Mouse (Mus musculus): ENCODE data around the gene Peak1. TPM values are rescaled to one million over a fixed set of nuclear protein-coding genes. Genes with fewer than 3 reads are reported as not detected.

Peak1 gene
- polyA plus RNA-seq, 1 experiment from 2014 or later: 27.3 TPM

DNA sequence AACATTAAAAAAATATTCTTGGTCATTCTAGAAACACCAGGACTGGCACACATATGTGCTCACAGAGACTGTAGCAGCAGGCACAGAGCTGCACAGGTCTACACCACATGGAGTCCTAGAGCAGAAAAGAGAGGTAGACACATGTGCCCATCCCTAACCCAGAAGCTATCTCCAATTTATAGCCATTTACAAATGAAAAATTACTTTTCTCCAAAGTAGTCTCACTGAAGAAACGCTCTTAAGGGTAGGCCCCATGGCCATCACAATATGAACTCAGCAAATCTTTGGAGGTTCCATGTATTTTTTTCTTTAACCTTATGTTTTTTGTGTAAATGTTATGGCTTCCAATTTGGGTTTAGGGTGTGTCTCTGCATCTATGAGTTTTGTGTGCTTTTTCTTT lies 2.4 kb upstream of the Peak1 start:
- Histone ChIP-seq H3K36me3 (ENCODE audit: control insufficient read depth, insufficient read depth, low read length) (no peaks in the 10 kb centered on the region), H3K9me3 (ENCODE audit: control insufficient read depth, low read depth, low read length) (no peaks in the 10 kb centered on the region), H3K4me1 (ENCODE audit: control insufficient read depth, insufficient read depth, low read length) (peaks cover 16% of the 10 kb centered on the region), H3K4me2 (replicated peaks; ENCODE audit: low read depth, low read length) (peak overlapping the region; percentile 59; the same call in 1 of the 2 replicates), H3K9ac (replicated peaks; ENCODE audit: low read depth, low read length) (no peak overlapping the region), H3K27me3 (ENCODE audit: control insufficient read depth, insufficient read depth, low read length) (no peaks in the 10 kb centered on the region), H3K27ac (ENCODE audit: low read length) (no peak overlapping the region), H3K4me3 (ENCODE audit: low read depth, low read length) (no peak overlapping the region)
- no peak for ATAC-seq (ENCODE audit: insufficient number of reproducible peaks, insufficient read depth, low FRiP score, low read depth)
- WGBS: 83% methylated on average over 1 of the region's 1 CpGs

DNA sequence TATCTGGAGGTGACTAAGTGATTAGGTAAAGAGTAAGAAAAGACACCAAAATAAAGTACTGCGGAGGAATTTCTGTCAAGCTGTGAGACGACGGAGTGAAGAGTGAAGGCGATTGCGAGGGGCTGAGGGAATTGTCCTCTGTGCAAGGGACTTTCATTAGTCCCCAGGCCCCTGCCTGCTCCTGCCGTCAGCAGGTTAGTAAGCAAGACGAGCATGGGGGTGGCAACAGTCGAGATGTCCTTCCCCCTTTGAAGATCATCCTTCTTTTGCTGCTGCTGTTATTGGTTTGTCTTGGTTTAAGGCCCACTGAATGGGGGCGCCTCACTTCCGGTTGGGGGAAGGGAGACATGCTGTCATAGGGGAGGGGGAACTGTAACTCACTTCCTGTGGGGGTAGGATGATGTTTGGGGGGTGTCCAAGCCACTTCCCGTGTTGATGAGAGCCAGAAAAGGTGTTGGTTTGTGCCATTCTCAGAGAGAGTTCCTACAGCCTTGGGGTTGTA lies 922 bp upstream of the Peak1 start:
- no peaks in the 10 kb centered on the region for H3K36me3 ChIP-seq (ENCODE audit: control insufficient read depth, insufficient read depth, low read length)
- H3K9ac ChIP-seq (replicated peaks; ENCODE audit: low read depth, low read length): peak overlapping the region; percentile 45
- peaks cover 19% of the 10 kb centered on the region for H3K4me1 ChIP-seq (ENCODE audit: control insufficient read depth, insufficient read depth, low read length)
- peak overlapping the region; percentile 94 for H3K27ac ChIP-seq (ENCODE audit: low read length)
- H3K9me3 ChIP-seq (ENCODE audit: control insufficient read depth, low read depth, low read length): no peaks in the 10 kb centered on the region
- 0% methylated on average over 11 of the region's 11 CpGs for WGBS
- H3K4me2 ChIP-seq (replicated peaks; ENCODE audit: low read depth, low read length): peak overlapping the region; percentile 59
- H3K4me3 ChIP-seq (ENCODE audit: low read depth, low read length): peak overlapping the region; percentile 88
- no peaks in the 10 kb centered on the region for H3K27me3 ChIP-seq (ENCODE audit: control insufficient read depth, insufficient read depth, low read length)
- ATAC-seq (ENCODE audit: insufficient number of reproducible peaks, insufficient read depth, low FRiP score, low read depth): peak; percentile 33; the same call in 1 of the 2 replicates

DNA sequence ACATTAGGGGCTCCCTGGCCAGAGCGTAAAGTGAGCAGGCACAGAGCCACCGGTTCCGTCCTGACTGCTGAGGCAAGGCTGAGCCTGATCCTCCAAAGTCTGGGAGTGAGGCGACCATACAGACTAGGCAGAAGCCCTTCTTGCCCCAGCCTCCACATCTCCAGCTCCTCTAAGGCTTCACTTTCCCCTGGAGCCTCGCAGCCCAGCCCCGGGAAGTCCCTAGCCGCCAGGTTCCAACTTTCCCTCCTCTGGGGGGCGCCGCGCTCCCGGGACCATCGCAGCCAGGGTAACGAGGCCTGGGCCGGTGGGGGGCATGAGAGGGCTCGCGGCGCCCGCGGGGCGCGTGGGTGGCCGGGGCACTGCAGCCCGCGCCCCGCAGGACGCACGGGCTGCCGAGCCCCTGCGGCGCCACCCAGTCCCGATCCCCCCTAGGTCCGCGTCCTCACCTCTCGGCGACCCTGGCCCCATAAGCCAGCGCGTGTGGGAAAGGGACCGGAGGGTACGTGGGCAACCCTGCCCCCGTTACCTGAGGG lies 386 bp downstream of the Peak1 start:
- H3K36me3 ChIP-seq (ENCODE audit: control insufficient read depth, insufficient read depth, low read length): no peaks in the 10 kb centered on the region
- no peaks in the 10 kb centered on the region for H3K27me3 ChIP-seq (ENCODE audit: control insufficient read depth, insufficient read depth, low read length)
- no peaks in the 10 kb centered on the region for H3K9me3 ChIP-seq (ENCODE audit: control insufficient read depth, low read depth, low read length)
- H3K27ac ChIP-seq (ENCODE audit: low read length): peak overlapping the region; percentile 93
- peak overlapping the region; percentile 81 for H3K9ac ChIP-seq (replicated peaks; ENCODE audit: low read depth, low read length)
- peaks cover 17% of the 10 kb centered on the region for H3K4me1 ChIP-seq (ENCODE audit: control insufficient read depth, insufficient read depth, low read length)
- peak overlapping the region; percentile 69 for H3K4me2 ChIP-seq (replicated peaks; ENCODE audit: low read depth, low read length)
- ATAC-seq (ENCODE audit: insufficient number of reproducible peaks, insufficient read depth, low FRiP score, low read depth): no peak
- H3K4me3 ChIP-seq (ENCODE audit: low read depth, low read length): peak overlapping the region; percentile 88
- under 1% methylated on average over 39 of the region's 40 CpGs for whole genome bisulfite sequencing

DNA sequence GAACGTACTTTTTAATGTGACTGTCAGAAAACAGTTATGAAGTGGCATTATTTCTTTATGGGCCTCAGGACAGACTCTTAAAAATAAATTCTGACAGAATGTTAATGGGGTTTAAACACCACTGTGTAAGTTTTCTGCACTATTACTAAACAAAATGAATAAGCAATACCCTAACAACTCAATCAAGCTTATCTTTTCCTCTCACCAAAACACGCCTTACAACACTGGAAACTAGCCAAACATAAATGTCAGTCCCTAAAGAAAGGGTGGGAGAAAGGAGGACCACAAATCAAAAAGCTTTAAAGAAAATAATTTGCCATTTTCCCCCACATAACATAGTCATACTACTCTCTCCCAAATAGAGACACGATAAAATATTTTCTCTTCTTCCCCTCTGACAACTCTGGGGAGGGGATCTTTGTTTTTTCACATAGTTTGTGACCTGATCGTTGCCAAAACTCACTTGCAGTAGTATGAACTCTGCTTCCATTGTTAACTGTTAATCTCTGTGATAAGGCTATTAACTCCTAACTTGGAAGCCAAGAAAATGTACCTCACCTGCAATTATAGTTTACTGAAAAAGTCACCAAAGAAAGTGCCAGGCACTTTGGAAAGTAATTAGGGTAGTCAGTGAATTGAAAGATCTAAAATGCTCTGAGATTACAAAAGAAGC lies 1.8 kb downstream of the Peak1 start:
- Histone ChIP-seq H3K4me3 (ENCODE audit: low read depth, low read length) (peak overlapping the region; percentile 88), H3K4me1 (ENCODE audit: control insufficient read depth, insufficient read depth, low read length) (peaks cover 12% of the 10 kb centered on the region), H3K36me3 (ENCODE audit: control insufficient read depth, insufficient read depth, low read length) (no peaks in the 10 kb centered on the region), H3K9me3 (ENCODE audit: control insufficient read depth, low read depth, low read length) (no peaks in the 10 kb centered on the region), H3K27ac (ENCODE audit: low read length) (no peak overlapping the region), H3K27me3 (ENCODE audit: control insufficient read depth, insufficient read depth, low read length) (no peaks in the 10 kb centered on the region), H3K4me2 (replicated peaks; ENCODE audit: low read depth, low read length) (peak overlapping the region; percentile 69), H3K9ac (replicated peaks; ENCODE audit: low read depth, low read length) (no peak overlapping the region)
- WGBS: 40% methylated on average over 4 of the region's 4 CpGs
- no peak for ATAC-seq (ENCODE audit: insufficient number of reproducible peaks, insufficient read depth, low FRiP score, low read depth)

DNA sequence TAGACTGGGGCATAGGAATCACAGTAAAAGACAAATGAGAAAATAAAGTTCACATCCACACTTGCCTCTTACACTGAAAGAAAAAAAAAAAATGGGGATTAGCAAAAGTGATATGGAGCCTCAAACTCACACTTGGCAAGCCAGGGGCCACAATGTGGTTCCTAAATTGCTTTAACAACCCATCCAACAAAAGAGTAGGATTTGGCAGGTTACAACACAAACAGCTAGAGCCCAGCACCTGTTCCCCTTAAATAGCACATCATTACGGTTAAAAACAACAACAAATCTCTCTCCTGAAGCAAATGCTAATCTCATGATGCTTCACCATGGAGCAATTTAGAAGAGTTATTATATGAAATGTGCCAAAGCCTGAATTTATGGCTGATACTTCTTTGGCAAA lies 2.5 kb downstream of the Peak1 start:
- 63% methylated on average over 1 of the region's 1 CpGs for WGBS
- H3K4me1 ChIP-seq (ENCODE audit: control insufficient read depth, insufficient read depth, low read length): peaks cover 12% of the 10 kb centered on the region
- H3K4me2 ChIP-seq (replicated peaks; ENCODE audit: low read depth, low read length): no peak overlapping the region
- no peak overlapping the region for H3K27ac ChIP-seq (ENCODE audit: low read length)
- no peaks in the 10 kb centered on the region for H3K36me3 ChIP-seq (ENCODE audit: control insufficient read depth, insufficient read depth, low read length)
- no peak overlapping the region for H3K4me3 ChIP-seq (ENCODE audit: low read depth, low read length)
- no peak for ATAC-seq (ENCODE audit: insufficient number of reproducible peaks, insufficient read depth, low FRiP score, low read depth)
- H3K9ac ChIP-seq (replicated peaks; ENCODE audit: low read depth, low read length): no peak overlapping the region
- H3K9me3 ChIP-seq (ENCODE audit: control insufficient read depth, low read depth, low read length): no peaks in the 10 kb centered on the region
- H3K27me3 ChIP-seq (ENCODE audit: control insufficient read depth, insufficient read depth, low read length): no peaks in the 10 kb centered on the region

DNA sequence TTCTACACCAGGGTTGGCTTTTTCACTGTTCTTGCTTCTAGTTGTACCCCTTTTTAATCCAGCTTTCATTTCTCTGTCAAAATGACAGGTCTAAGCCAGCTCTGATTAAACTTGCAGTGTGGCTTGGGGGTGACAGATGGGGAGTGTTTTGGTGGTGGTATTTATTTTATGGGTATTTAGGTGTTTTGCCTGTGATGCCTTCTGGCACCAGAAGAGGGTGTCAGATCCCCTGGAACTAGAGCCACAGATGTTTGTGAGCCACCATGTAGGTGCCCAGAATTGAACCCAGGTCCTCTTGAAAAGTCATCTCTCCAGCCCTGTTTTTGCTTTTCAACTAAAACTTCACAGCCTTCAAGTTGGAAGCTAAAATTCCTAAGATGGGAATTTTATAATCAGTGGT lies 3.5 kb downstream of the Peak1 start:
- ATAC-seq (ENCODE audit: insufficient number of reproducible peaks, insufficient read depth, low FRiP score, low read depth): no peak
- no peak overlapping the region for H3K4me3 ChIP-seq (ENCODE audit: low read depth, low read length)
- no peak overlapping the region for H3K27ac ChIP-seq (ENCODE audit: low read length)
- peaks cover 12% of the 10 kb centered on the region for H3K4me1 ChIP-seq (ENCODE audit: control insufficient read depth, insufficient read depth, low read length)
- H3K9ac ChIP-seq (replicated peaks; ENCODE audit: low read depth, low read length): no peak overlapping the region
- H3K36me3 ChIP-seq (ENCODE audit: control insufficient read depth, insufficient read depth, low read length): no peaks in the 10 kb centered on the region
- H3K4me2 ChIP-seq (replicated peaks; ENCODE audit: low read depth, low read length): no peak overlapping the region
- H3K27me3 ChIP-seq (ENCODE audit: control insufficient read depth, insufficient read depth, low read length): no peaks in the 10 kb centered on the region
- no peaks in the 10 kb centered on the region for H3K9me3 ChIP-seq (ENCODE audit: control insufficient read depth, low read depth, low read length)

DNA sequence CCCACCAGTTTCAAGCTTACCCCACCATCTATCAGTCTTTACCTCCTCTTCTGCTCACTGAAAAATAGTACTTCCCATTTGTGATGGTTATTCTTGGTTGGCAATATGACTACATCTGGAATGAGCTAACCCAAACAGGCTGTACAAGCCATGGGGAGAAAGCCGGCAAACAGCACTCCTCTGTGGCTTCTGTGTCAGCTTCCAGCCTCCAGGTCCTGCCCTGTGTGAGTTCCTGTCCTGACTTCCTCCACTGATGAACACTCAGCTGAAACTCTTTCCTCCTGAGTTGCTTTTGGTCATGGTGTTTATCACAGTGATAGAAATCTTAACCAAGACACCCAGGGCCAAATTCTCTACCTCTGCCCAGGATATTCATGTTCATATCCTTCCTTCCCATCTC lies 5.2 kb downstream of the Peak1 start:
- Histone ChIP-seq H3K4me3 (ENCODE audit: low read depth, low read length) (no peak overlapping the region), H3K9me3 (ENCODE audit: control insufficient read depth, low read depth, low read length) (no peaks in the 10 kb centered on the region), H3K9ac (replicated peaks; ENCODE audit: low read depth, low read length) (no peak overlapping the region), H3K27me3 (ENCODE audit: control insufficient read depth, insufficient read depth, low read length) (no peaks in the 10 kb centered on the region), H3K4me2 (replicated peaks; ENCODE audit: low read depth, low read length) (no peak overlapping the region), H3K4me1 (ENCODE audit: control insufficient read depth, insufficient read depth, low read length) (peaks cover 12% of the 10 kb centered on the region), H3K36me3 (ENCODE audit: control insufficient read depth, insufficient read depth, low read length) (no peaks in the 10 kb centered on the region), H3K27ac (ENCODE audit: low read length) (no peak overlapping the region)
- no peak for ATAC-seq (ENCODE audit: insufficient number of reproducible peaks, insufficient read depth, low FRiP score, low read depth)
- WGBS: 72% methylated on average over 1 of the region's 1 CpGs

DNA sequence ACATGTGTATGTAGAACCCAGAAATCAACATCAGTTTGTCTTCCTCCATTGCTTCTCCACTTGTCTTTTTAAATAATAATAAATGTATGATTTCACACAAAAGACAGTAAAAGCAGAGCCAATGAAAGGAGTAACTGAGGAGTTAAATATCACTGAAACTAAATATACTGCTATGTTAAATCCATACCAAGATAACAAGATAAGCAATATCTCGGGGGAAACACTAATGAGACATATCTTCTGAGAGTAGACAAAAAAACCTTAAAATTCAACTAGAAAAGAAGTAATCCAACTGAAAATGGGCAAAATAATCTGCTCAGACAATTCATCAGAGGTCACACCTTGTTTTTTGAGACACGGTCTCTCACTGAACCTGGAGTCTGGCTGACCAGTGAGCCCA lies 7.9 kb downstream of the Peak1 start:
- Histone ChIP-seq H3K9ac (replicated peaks; ENCODE audit: low read depth, low read length) (no peak overlapping the region), H3K27ac (ENCODE audit: low read length) (no peak overlapping the region), H3K27me3 (ENCODE audit: control insufficient read depth, insufficient read depth, low read length) (no peaks in the 10 kb centered on the region), H3K4me2 (replicated peaks; ENCODE audit: low read depth, low read length) (no peak overlapping the region), H3K9me3 (ENCODE audit: control insufficient read depth, low read depth, low read length) (no peaks in the 10 kb centered on the region), H3K4me3 (ENCODE audit: low read depth, low read length) (no peak overlapping the region), H3K4me1 (ENCODE audit: control insufficient read depth, insufficient read depth, low read length) (peaks cover under 1% of the 10 kb centered on the region; the same call in 1 of the 2 replicates), H3K36me3 (ENCODE audit: control insufficient read depth, insufficient read depth, low read length) (no peaks in the 10 kb centered on the region)
- WGBS: 79% methylated on average over 2 of the region's 2 CpGs
- ATAC-seq (ENCODE audit: insufficient number of reproducible peaks, insufficient read depth, low FRiP score, low read depth): no peak
